Mouse (Mus musculus) bone marrow, adult 2 months (tissue): ENCODE data around the gene Dbh.

ENCODE experiments used
- CTCF ChIP-seq: fragments of 200-500 bp; IDR thresholded peaks from 2 replicates; pipeline ENCODE4 v1.5.1; 2011; ENCODE audit warnings: low read length, control low read depth; ENCODE audit not compliant: control insufficient read depth, insufficient read depth
- POLR2A ChIP-seq: fragments of 200-500 bp; IDR thresholded peaks from 2 replicates; pipeline ENCODE4 v1.6.1; 2011; ENCODE audit warnings: low read depth, mild to moderate bottlenecking, control low read depth, low read length, borderline replicate concordance; ENCODE audit not compliant: control insufficient read depth

- TF ChIP-seq CTCF: no peak
- TF ChIP-seq POLR2A: no peak
Observed at GRCm38 (mm10) chr2:27120241-27120641, 44.8 kb upstream of the Dbh start.
